Mouse (Mus musculus) lung, postnatal 36 days (tissue): ENCODE measurements at regions not wholly inside any gene's neighbourhood (a gene's known extent, or its start where the extent isn't known, plus 50 kb on each side); places are given as distances from the start of the nearest gene placed in this dataset.
A peak's percentile ranks its signal among the peaks of the same experiment; 100 is the strongest.

ENCODE experiments used
- DNase-seq: peaks from one replicate; pipeline ENCODE4 v3.0.0; 2022; ENCODE audit warnings: mixed read lengths

DNA sequence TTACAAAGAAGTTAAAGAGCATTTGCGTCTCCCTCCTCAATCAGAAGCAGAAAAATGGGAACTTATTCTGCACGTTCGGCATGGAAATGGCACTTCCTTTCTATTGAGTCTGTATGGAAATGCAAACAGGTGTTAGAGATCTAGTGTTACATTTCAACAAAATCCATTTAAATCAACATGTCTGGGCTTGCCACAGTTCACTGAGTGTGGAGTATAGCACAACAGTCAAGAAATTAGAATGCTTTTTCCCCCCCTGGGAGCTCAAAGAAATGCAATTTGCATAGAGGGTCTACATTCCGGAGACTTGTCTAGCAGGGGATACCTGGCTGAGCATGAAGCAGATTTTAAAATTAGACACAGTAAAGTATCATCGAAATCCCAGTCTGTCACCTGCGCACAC, 308.5 kb upstream of the Smarca2 start:
- no peak for DNase-seq

DNA sequence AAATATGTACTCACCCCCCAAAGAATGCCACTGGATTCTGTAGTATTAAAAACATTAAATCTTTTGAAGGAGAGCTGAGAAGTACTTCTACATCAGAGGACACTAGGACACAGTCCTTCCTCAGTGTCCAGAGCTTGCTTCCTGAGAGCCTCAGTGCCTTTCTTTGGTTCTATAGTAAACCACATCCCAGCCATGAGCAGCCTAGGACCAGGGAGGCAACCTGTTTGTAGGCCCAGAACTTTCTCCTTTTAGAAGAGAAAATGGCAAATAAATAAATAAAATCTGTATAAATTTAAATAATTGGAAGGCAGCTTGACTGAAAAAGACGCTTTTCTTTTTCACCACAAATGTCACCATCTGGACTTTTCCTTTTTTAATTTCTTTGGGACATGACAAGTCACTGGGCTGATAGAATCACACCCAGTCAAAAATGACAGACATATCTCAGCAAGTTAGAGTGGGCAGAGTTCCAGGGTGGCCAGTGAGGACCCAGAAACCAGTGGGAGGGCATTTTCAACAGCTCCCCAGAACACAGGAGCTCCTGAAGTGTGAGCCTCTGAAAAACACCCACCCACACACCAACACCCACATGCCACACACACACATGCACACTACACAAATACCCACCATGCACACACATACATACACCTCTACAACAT, 296.2 kb upstream of the Smarca2 start:
- DNase-seq: no peak

DNA sequence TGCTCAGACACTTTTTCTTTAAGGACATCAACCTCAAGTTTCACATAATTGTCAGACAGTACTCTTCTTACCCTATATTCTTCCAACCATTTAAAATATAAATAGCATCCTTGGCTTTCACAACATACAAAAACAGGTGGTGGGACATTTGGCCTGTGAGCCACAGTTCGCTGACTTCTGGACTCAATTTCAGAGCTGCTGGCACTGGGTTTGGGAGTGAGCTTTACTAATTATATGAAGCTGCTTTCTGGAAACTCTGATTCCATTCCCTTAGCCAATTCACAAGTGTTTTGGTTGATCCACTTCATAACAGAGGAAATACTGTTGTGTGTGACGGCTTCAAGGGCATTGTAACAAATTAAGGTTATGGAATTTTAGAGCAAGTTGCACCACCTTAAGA, 285.9 kb upstream of the Smarca2 start:
- no peak for DNase-seq

DNA sequence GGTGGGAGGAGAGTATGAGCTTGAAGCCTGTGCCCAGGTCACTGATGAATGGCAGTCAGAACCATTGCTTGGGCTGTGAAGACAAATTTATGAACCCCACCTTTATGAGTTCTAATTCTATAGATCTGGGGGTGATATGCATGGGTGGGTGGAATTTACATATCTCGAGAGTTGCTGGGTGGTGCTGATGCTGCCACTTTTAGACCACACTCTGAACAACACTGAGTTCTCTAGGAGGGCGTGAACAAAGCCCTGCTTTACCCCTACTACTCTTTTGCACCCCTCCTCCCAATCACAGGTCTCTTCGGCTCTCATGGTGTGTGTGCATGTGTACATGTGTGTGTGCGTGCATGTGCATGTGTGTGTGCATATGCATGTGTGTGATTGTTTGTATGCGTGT, 281.2 kb upstream of the Smarca2 start:
- DNase-seq: no peak

DNA sequence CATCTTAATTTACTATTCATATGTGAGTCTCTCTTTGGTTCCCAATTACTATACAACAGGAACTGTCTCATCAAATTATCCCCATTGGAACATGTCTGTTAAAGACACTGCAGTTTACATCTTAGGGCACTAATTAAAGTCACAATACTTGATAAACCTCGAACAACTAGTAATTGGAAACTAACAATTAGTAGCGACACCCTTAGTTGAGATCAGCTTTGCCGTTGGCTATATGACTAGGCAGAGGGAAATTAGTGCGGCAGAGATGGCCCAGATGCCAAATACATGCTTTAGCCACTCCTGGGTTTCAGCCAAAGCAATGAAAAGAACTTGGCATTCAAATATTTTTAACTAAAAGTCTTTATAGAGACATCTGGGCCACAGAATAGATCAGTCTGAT, 265.7 kb upstream of the Smarca2 start:
- no peak for DNase-seq

DNA sequence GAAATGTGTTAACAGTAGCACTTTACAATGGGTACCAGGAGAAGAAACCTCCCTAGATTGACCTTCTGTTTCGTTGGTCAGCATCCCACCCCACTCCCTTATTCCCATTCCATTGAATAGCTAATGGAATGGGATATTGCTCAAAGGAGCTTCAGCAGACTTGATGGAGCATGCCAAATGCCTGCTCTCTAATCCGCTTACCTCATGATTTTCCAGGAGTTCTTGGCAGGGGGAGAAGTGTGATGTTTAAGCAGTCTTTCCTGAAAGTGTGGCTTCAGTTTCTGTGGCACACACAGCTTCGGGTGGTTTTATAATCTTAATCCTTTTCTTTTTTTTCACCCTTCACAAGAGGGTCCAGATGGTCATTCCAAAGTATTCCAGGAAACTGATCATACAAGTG, 264.7 kb upstream of the Smarca2 start:
- no peak for DNase-seq

DNA sequence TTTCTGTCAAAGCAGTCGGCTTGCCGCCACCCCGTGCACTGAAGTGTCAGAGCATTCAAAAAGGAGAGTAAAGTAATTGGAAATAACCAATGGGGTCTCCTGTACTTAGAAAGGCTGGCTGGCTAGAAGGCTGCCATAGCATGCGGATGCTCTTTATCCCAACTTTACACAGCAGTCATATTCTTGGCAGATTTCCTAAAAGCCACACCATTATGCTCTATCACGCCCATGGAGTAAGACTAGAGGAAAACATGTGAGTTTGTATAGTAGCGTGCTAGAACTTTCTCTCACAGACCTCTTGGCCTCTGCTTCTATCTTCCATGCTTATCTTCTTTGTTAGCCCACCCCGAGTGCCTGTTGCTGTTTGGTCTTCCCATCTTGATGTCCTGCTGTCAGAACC, 249.8 kb upstream of the Smarca2 start:
- DNase-seq: no peak

DNA sequence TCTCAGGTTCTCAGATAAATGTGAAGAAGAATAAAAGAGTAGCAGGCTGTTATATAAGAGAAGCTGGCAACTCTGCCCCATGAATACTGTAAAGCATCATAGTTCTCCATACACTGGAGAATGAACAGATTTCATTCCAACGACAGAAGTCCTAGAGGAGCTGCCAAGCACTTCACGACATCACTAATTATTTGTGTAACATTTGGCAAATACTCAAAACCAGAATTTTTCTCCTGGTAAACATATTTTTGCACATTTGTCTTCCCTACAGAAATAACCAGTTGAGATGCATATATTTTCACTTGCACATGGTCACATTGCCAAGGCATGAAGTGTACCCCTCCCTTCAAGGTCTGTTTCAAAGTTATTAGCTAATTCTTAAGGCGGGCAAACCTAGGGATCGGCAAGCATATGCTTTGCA, 220.9 kb upstream of the Smarca2 start:
- no peak for DNase-seq

DNA sequence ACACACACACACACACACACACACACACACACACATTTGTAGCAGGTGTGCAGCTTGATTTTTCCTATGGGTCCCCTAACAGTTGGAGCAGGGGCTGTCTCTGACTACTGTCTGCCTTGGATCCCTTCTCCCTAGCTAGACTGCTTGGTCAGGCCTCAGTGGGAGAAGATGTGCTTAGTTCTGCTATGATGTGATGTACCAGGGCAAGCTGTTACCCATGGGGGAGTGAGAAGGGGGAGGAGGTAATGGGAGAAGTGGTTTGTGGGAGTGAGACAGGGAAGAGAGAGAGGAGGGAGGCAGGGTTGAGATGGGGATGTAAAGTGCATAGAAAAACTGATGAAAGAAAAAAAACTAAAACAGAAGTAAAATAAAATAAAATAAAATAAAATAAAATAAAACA, 218.8 kb upstream of the Smarca2 start:
- no peak for DNase-seq

DNA sequence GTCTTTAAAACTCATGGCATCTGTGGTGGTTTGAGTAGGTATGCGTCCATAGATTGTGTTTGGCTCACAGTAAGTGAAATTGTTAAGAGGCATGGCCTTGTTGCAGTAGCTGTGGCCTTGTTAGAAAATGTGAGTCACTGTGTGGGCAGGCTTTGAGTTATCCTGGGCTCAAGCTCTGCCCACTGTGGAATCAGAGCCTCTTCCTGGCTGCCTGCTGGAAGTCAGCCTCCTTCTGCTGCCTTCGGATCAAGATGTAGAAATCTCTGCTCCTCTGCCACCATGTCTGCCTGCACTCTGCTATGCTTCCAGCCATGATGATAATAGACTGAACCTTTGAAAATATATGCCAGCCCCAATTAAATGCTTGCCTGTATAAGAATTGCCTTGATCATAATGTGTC, 192.2 kb upstream of the Smarca2 start:
- no peak for DNase-seq

DNA sequence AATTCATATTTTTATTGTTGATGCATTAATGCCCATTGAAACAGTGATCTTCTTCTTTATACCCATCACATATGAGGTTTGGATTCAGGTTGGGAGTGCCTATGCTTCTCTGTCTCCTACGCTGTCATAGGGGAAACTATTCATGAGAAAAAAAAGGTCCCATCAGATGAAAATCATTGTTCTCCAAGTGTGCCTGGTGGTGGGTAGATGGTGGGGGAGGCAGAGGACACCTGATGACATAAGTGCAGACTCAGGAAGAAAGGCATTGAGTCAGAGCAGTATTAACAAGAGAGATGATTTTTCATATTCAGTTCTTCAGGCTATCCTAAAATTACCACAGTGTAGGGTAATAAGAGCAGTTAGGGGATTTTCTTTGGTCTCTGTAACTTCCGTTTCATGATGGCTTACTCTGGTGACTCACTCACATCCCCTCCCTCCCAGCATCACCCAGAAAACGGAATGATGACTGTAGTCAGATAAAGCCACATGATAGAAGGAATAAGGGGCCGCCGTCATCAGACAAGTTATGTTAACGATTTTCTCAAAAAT, 190.3 kb upstream of the Smarca2 start:
- no peak for DNase-seq

DNA sequence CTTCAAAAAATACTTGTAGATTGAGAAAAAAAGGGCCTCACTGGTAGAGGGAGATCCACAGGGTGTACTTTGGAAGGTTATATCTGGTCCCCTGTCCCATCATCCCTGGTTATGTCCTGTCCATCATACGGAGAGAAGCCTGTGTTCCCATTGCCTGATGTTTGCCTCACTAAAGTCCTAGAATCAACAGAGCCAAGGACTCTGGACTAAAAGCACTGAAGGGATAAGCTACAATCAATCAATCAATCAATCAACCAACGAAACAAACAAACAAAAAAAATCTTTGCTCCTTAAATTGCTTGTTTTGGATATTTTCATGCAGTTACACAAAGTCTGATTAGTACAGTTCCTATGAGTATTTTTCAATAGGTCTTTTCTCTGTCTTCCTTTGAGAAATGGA, 185.1 kb upstream of the Smarca2 start:
- no peak for DNase-seq

DNA sequence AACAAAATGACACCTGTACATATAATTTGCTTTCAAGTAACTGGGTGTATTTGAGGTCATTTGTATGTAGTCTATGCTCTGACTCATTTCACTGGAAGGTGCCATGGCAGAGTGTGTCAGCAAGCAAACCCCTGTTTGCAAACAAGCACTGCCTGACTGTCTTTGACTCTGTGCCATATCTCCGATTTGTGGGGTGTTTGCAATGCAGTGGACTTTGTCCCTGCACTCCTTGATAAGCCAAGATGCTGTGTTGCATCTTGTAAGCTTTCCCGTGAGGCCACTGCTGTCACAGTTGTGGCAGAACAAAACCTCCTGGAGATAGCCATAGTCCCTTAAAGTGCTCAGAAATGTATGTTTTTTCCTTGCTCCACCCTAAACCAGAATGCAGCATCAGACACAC, 165.7 kb upstream of the Smarca2 start:
- no peak for DNase-seq

DNA sequence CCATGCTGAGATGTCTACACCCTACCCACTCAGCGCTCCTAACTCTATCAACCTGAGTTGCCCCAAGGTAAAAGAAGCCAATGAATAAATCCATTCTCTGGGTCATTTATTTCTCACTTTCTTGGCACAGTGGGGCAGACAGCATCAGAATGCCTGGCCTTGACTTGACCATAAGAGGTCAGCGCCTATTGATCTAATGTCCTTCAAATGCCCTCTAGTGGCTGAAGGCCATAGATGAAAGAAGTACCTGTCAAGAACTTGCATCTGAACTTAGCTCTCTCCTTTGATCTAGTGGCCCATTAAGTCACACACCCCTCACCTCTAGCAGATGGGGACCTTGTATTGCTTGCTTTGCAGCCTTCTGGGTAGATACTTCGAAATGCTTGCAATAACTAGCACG, 159.5 kb upstream of the Smarca2 start:
- peak; percentile 27 for DNase-seq

DNA sequence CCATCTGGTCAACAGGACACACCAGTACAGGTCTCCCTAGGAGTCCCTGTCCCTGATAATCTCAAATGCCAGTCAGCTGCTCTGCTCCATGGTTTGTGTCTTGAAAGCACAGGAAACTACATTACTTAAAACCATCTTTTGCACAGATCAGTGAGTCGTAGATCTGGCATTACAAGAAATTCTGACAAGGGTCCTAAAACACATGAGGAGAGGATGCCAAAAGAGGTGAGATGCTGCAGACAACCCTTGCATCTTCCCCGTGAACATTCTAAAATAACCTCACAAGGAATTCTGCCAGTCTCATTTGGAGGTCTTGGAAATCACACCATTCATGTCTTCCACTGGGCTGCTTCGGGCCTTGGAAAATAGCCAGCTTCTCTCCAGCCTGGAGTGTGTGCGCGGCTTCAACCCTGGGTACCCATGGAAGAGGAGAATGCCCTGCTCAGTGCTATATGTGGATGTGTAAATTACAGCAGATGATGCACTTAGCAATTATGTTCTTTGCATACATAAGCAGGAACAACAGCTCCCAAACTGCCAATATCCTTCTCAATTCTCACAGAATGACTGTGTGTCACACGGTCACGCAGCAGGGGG, 157.3 kb upstream of the Smarca2 start:
- DNase-seq: no peak

DNA sequence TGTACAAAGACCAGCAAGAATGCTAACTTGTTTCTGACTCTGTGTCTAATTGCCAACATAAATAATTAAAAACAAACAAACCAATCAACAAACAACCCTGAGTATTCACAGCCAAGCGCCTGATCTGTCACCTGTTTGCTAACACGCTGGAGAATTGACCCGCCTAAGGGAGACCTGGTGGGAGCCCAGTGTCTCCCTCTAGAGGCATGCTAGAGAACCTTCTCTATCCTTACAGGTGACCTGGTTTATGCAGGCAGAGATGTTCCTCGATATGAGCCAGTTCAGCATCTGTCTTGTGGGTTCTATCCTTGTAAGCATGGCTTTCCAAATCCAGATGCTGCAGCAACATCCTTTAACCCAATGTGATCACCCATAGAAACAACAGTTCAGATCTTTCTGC, 143.1 kb upstream of the Smarca2 start:
- DNase-seq: no peak

DNA sequence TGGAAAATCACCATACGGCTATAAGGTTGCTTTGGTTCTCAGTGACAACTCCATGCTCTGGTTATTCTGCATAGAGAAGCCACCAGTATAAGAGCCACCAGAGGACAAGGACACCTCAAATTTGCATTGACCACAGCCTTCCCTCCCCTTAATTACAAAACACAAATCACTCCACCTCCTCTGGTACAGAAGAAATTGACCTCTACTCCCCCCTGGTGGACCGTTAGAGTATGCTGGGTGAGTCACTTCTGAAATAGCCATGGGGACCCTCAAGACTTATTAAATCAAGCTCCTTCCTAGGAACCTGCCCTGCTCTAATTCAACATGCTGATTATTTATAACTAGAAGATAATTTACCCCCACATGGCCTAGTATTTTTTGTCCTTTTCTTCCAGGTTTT, 139.6 kb upstream of the Smarca2 start:
- DNase-seq: peak; percentile 3

DNA sequence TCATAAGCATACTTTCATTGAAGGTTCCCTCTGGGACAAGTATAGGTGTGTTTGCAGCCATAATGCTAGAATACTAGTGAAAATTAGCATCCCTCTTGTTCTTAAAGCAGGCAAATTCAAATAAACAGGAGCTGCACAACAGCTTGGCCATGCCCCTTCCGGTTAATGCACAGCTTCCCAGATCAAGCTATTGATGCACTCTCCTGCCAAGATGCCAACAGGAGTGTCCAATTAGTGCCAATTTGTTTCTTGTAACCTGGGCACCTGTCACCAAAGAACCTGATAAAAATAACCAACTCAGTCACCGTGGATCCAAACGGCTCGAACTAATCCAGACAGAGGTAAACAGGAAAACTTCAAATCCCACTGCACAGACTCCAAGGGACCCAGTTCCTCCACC, 138.6 kb upstream of the Smarca2 start:
- no peak for DNase-seq

DNA sequence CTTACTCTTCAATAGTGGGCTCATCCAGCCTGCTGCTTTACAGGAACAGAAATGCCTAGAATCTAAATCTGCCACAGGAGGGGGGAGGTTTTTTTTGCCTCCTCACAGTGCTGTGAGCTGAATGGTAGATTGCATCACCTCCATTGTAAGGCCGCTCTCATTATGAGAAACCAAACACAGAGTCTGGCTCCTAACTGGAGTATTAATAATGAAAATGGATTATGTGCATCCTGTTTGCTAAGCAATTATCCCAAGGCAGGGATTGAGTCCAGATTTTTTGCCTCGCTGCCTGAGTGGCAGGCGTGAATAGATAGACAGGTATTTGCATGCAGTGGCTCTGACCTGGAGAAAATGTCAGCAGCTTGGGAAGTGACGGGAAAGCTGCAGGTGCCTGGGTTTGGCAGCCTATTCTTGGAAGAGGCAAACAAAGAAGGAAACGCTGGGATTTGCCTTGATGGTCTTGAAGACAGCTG, 137.6 kb upstream of the Smarca2 start:
- DNase-seq: no peak

DNA sequence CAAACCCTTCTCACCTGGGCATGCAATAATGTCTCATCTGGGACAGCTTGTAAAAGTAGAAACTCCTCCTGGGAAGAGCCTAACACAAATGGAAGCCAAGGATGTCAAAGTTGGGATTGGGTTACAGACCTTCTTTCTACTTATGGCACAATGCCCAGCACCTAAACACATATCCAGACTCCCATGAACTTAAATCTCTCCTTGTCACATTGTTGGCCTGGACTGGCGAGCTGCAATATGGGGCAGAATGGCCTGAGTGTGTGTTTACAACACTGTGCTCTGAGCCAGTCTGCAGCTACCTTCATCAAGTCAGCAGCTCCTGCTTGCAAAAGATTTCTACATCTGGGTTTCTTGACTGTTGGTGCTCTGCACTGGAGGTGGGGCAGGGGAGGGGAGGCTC, 132.2 kb upstream of the Smarca2 start:
- DNase-seq: no peak

DNA sequence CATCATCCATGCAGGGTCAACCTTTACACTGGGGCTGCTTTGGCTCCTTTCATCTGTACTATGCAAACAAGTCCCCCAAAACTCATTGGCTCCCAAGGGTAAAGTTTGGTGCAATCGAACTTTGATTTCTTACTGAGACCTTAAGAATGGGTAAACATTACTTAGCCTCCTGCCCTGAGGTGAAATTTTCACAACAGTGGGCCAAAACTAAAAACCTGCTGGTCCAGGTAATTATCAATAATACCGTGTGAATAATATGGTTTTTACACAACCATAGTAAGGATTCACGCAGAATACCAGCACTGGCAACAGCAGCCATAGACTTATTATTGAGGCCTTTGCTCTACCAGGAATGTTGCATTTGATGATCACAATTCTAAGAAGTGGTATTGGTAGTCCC, 131.6 kb upstream of the Smarca2 start:
- no peak for DNase-seq

DNA sequence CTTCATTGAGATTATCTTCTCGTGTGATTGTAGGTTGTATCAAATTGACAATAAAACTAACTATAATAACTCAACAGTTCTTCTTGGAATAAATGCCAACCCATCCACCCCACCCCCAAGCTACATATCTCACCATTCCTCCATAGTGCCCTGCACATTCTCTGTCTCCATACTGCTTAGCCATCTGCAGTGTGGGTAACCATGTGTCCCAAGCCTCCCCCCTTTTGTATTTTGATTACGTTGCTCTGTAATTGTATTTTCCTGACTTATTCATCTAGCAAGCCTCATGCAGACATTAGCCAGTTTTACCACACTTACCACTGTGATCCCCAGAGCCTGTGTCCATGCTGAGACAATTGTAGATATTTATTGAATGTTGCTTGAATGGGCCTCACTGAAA, 129.7 kb upstream of the Smarca2 start:
- no peak for DNase-seq

DNA sequence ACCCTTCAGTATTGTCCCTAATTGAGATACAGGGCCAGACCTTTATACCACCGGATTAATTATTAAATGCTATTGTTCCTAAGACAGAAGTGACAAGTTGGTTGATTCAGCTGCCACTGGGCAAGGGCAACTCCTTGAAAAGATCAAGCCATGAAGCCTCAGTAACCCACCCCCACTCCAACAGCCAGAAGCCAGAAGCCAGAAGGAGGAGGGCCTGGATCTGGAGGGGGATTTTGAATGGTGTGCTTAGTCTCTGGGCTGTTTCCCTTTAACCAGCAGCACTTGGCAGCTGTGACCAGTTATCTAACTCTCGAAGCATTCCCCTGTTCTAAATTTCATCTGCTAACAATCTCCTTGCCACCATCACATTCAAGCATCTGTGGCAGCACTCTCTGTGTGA, 129.1 kb upstream of the Smarca2 start:
- DNase-seq: no peak

DNA sequence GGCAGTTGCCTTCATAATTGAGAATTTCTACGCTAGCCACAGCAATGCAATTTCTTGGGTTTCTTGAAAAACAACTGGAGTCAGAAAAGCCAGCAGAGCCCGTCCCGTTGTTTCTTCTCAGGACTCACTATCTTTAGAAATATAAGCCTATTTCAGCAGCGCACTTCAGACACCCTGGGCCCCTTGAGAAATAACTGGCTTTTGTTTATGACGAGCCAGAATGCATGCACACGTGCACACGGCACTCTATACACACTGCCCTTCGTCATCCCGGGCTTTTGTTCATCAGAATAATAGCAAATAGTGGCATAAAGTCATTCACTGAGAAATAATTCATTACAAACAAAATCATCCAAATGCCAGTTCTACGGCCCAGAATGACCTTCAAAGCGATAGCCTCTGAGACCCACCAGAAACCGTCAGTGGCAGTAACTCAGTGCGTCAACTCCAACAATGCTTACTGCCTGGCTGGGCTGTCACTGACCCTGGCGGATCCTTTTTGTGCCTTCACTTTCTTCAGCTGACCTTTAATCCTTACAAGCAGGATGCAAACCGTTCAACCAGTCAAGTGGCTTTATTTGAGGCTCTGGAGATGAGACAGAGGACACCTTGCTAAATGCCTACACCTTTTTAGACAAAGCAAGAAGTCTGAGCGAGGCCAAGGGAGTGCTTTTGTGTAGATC, 126.7 kb upstream of the Smarca2 start:
- DNase-seq: no peak
